Mouse (Mus musculus): ENCODE measurements around the gene Ttc33. TPM values are rescaled to one million over a fixed set of nuclear protein-coding genes. Genes with fewer than 3 reads are reported as not detected.

Gene Ttc33
- 10 to 100 TPM; 28.7 to 34.9 TPM for total RNA-seq (2023)

GRCm38 (mm10) chr15:5185366-5186292 lies at the start of gene Ttc33:
Ttc33 (plus strand) TSS chr15:5185525.

DNA sequence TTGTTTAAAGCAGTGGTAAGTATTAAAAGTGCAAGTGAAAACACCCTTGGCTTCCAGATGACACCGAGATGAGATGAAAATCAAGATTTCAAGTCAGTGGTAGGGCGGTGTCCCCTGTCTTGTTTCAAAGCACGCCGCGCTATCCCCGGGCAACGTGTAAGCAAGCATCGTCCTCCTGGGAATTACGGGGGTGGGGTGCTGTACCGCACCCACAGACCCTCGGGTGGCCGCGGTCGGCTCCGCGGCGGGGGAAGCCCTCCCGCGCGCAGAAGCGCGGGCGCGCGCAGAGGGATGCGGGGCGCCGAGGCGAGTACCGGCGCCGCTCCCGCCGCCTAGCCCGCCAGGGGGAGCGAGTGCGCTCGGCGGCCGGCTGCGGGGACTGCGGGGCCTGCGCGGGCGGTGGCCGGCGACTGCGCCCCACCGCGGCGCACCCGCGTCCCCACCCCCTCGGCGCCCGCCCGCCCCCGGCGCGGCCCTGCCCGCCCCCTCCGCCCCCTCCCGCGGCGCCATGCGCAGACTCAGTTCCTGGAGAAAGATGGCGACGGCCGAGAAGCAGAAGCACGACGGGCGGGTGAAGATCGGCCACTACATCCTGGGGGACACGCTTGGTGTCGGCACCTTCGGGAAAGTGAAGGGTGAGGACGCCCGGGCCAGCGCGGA lies 41.8 kb upstream of the Ttc33 start, which contains the start of gene Prkaa1:
TSS of gene Prkaa1 (plus strand) at position 501 of the 660 bp plus-strand sequence.

DNA sequence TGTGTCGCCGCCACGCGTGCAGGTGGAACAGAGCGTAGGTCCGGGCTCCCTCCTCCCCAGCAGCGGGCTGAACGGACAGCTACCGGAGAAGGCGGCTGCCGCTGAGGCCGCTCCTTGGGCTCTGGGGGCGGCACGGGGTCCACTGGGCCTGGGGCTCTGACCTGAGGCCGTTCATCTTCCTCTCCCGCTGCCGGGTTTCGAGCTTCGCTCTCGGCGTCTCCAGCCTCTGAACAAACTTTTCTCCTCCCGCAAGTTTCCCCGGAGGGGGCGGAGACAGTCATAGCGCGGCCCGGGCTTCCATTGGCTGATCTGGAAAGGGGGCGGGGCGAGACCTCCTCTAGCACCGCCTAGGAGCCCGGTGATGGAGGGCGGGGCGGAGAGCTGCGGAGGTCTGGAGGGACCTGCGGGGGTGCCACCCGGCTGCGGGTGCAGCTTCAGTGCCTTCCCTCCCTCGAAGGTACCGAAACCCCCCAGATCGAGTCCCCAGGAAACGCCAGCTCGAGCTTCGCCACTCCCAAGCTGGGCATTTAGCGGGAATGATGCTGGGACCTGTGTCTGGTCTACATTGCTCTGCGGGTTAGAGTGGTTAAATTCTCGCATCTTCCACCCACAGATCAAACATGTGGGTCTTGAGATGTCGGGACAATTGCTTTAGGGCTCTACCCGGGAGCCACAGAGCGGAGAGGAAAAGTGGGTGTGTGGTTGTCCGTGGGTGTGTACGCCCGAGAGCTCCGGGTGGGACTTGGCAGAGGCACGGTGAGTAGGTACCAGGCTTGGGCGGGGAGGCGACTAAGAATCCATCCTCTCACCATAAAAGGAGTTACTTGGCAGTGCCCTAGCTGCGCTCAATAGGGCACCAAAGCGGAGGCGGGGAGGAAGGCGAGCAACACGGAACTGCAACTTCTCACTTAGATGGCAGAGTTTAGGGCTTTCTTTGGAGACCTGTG lies 58.9 kb downstream of the Ttc33 start, which contains the start of gene Ptger4:
TSS of gene Ptger4 (minus strand) at position 229 of the 947 bp plus-strand sequence.

Other genes with a start within 250 kb of the Ttc33 start
- not detected for gene C7, start 121.8 kb upstream of the Ttc33 start, total RNA-seq (2023)
- gene Card6, start 77.0 kb upstream of the Ttc33 start, total RNA-seq (2023), result 1 to 10 TPM; 5.9 to 8.6 TPM
- gene Rpl37, start 68.9 kb upstream of the Ttc33 start, total RNA-seq (2023), result 100 to 1,000 TPM; 608 to 621 TPM
- gene Prkaa1, start 41.7 kb upstream of the Ttc33 start, total RNA-seq (2023), result 10 to 100 TPM; 20.8 to 22.1 TPM
- gene Ptger4, start 58.7 kb downstream of the Ttc33 start, total RNA-seq (2023), result 10 to 100 TPM; 84.8 to 90.2 TPM